Mouse (Mus musculus) skeletal muscle tissue, adult 2 months (tissue): ENCODE results near the gene Ikzf4.

Experiments used
- DNase-seq: peaks from one replicate; pipeline ENCODE4 v3.0.0-alpha.2; 2012; ENCODE audit warnings: low read depth, low spot score

Gene Ikzf4

GRCm38 (mm10) chr10:128645111-128646011 lies at the start of gene Ikzf4:
TSS of gene Ikzf4 (minus strand) at chr10:128645991.
- DNase-seq, result peak; percentile 26

DNA sequence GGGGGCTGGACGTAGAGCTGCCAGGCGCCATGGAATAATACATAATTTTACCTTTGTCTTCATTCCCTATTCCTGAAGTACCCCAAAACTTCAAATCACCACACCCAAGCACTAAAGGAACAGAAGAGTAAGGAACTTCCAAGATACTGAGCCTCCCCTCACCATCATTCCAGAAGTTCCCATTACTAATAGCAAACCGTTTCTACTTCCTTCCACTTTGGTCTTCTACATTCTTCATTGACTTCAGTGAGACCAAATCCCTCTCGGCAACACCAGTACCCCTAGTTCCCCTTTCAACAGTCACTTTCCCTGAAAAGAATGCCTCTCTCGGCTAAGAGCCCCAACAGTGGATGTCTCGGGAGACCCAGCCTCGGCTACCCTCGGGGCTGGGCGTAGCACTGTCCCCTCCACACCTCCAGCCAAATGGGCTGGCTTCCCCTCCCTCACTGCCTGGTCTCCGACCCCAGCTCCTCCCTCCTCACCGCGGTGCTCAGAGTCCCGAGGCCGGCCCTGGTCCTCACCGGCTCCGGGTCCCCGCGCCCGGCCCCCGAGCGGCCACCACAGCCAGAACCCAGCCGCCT lies 49.7 kb upstream of the Ikzf4 start:
- DNase-seq, result peak; percentile 30

DNA sequence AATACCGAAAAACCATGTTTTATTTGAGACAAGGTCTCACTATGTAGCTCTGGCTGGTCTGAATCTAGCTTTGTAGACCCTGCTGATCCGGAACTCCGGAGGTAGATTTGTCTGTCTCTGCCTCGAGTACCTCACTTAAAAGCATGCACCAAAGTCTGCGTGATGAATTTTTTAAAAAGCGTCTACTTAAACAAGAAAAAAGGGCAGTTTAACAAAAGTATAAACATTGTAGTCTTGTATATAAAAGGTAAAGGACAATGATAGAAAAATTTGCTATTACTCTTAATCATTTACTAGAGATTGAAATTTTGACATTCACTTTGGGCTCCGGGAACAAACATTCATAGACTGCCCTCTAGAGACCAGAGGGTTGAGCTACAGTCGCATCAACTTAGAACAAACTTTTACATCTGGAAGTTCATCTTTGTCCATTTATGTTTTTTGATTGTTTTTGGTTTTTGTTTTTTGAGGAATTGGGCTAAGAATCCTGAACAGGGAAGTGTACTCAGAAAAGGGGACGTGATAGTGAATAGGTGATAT lies 28.7 kb upstream of the Ikzf4 start:
- DNase-seq, result no peak

GRCm38 (mm10) chr10:128673763-128674468 lies 28.1 kb upstream of the Ikzf4 start, which contains the start of gene Suox:
TSS of gene Suox (minus strand) at chr10:128674073.
- peak; percentile 81 for DNase-seq

GRCm38 (mm10) chr10:128671148-128671547 lies 25.4 kb upstream of the Ikzf4 start:
- DNase-seq, result no peak

DNA sequence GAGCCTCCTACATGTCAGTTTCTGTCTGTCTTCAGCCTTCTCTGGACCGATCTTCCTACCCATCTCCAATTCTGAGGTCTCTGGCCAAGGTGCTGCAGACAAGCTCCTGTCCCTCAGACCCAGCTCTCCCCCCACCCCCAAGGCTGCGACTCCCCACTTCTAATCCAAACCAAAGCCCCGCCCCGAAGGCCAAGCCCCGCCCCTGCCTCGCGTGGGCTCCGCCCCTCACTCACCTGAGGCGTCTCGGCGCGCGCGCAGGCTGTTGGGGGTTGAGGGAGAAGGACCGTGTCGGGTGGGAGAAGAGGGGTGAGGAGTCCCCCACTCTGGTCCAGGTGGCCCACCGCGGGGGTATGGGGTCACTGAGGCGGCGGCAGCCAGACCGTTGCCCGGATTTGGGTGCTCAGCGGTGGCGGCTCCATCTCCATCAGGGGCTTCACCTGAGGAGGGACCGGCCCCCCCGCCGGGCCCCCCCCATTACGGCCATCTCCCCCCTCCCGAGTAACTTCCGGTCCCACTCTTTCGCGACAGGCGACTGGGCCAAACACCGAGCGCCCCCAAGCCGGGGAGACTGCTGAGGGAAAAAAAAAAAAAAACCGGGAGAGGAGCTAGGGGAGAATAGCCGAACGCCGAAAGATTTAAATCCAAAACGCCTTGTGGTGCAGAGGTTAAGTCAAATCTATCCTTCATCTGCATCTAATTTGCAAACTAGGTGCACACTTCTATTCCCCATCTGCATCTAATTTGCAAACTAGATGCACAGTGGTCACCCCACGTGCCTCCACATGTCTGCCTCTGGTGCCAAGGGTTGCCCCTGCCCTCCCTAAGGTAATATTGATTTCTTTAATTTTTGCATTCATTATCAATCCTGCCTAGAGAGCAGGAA lies 23.2 kb upstream of the Ikzf4 start:
- DNase-seq, result no peak

GRCm38 (mm10) chr10:128665806-128666205 lies 20.0 kb upstream of the Ikzf4 start:
- DNase-seq, result no peak

GRCm38 (mm10) chr10:128665307-128665706 lies 19.5 kb upstream of the Ikzf4 start:
- no peak for DNase-seq

GRCm38 (mm10) chr10:128664808-128665207 lies 19.0 kb upstream of the Ikzf4 start:
- DNase-seq, result no peak

DNA sequence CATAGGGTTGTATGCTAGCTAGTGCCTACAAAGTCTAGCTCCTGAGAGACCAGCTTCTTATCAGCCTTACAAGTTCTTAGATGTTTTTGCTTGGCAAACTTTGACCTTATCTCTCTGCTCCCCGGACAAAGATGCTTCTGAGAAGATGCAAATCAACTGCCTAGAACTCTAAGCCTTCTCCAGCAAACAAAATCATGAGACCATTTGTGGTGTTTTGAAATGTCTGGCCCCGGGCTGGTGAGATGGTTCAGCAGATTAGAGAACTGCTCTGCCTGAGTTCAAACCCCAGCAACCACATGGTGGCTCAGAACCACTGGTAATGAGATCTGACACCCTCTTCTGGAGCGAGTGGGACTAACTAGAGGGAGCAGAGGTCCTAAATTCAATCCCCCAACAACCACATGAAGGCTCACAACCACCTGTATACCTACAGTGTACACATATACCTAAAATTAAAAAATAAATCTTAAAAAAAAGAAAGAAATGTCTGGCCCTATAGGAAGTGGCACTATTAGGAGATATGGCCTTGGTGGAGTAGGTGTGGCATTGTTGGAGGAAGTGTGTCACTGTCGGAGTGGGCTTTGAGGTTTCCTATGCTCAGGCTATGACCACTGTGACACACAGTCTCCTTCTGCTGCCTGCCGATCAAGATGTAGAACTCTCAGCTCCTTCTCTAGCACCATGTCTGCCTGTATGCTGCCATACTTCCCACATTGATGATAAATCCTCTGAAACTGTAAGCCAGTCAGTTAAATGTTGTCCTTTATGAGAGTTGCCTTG lies 17.8 kb upstream of the Ikzf4 start:
- no peak for DNase-seq

DNA sequence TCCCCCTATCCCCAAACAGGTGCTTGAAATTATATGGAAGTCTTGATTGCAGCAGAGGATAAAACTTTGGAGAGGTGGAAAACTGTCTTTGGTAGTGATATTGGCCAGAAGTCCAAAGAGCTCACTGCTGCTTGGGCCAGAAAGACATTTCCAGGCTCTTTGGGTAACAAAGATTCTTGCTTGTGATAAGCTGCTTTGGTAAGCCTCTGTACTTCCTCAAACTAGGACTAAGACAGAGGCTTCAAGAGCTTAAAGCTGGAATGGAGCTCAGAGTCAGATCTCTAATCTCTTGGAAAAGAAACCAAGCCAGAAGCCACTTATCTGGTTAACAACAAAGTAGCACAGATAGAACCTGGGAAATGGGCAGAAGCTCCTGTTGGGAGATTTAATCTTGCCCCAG lies 16.7 kb upstream of the Ikzf4 start:
- no peak for DNase-seq

GRCm38 (mm10) chr10:128659490-128659889 lies 13.7 kb upstream of the Ikzf4 start:
- DNase-seq, result no peak

DNA sequence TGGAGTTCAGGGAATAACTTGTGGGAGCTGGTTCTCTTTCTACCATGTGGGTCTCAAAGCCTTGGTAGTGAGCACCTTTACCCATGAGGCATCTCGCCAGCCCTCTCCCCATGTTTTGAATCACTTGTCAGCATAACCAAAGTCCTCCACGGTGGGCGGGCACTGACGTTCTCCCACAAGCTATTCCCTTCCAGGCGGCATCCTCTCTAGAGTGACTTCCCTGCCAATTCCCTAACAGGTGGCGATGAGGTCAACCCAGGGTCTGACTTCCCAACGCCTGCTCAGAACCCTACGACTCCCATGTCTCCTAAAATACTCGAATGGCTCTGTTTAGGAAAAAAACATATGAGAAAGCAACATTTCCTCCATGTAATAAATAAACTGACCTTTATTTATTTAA lies 12.1 kb upstream of the Ikzf4 start:
- DNase-seq, result no peak

DNA sequence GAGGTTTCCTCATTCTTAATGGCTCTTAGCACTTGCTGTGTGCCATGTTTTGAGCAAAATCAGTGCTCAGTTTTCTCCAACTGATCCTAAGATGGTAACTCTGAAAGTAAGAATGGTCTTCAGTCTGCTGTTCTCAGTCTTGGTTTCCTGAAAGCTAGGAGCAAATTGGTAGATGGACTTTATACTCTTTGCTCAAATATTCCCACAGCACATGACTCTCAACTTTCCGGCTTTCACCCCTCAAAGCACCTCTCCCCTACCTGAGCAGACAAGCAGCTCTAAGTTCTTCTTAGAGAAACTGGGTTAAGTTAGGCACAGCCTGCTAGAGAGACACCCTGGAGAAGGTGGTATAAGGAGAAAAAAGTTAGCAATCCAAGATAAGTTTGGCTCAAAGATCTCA lies 10.9 kb upstream of the Ikzf4 start:
- no peak for DNase-seq

DNA sequence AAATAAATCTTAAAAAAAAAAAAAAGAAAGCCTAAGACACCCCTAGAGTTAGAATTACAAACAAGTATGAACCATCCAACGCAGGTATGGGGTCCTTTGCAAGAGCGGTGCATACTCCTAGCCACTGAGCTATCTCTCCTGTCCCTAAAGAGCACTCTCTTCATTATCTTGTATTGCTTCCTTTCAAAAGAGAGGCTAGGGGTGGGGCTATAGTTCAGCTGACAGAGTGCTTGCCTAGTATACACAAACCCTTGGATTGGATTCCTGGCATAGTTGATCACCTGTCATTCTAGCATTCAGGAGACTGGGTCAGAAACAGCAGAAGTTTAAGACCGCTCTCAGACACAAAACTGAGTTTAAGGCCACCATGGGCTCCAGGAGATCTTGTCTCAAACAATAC lies 9.5 kb upstream of the Ikzf4 start:
- no peak for DNase-seq

GRCm38 (mm10) chr10:128653866-128654265 lies 8.1 kb upstream of the Ikzf4 start:
- DNase-seq, result no peak

- DNase-seq, result no peak
Observed at GRCm38 (mm10) chr10:128646139-128647089, 623 bp upstream of the Ikzf4 start.

GRCm38 (mm10) chr10:128642749-128643148 lies 3.0 kb downstream of the Ikzf4 start:
- no peak for DNase-seq

- no peak for DNase-seq
Observed at GRCm38 (mm10) chr10:128641871-128642270, 3.9 kb downstream of the Ikzf4 start.
